Mouse (Mus musculus) WW6 (cell line): Measurements from ENCODE around the gene Ggt1.
"Not testable (repeated sequence)": the region's sequence is repeated elsewhere in the genome, so short reads cannot be mapped to it uniquely, and the experiment has no call there.

ENCODE experiments used
- DNase-seq: peaks from one replicate; pipeline ENCODE4 v3.0.0-alpha.2; 2013; ENCODE audit warnings: low read depth, low spot score

Ggt1 gene

GRCm38 (mm10) chr10:75561071-75561654 is at the start of gene Ggt1:
Ggt1 (plus strand) TSS chr10:75561604.
- no peak for DNase-seq

GRCm38 (mm10) chr10:75511897-75512296 is 49.5 kb upstream of the Ggt1 start:
- no peak for DNase-seq

- DNase-seq = no peak
These were observed 48.6 kb upstream of the Ggt1 start for GRCm38 (mm10) chr10:75512796-75513195.

- no peak for DNase-seq
These were observed 47.9 kb upstream of the Ggt1 start for GRCm38 (mm10) chr10:75513306-75514067.

- no peak for DNase-seq
These were observed 47.0 kb upstream of the Ggt1 start for GRCm38 (mm10) chr10:75514361-75514760.

- no peak for DNase-seq
These were observed 46.0 kb upstream of the Ggt1 start for GRCm38 (mm10) chr10:75515216-75516037.

GRCm38 (mm10) chr10:75516038-75516723 is 45.2 kb upstream of the Ggt1 start:
- no peak for DNase-seq

GRCm38 (mm10) chr10:75516724-75517072 is 44.7 kb upstream of the Ggt1 start:
- DNase-seq = no peak

GRCm38 (mm10) chr10:75517073-75517757 is 44.2 kb upstream of the Ggt1 start, which contains the start of gene Snrpd3:
Snrpd3 (plus strand) TSS chr10:75517551.
- peak; percentile 91 for DNase-seq

GRCm38 (mm10) chr10:75517758-75518143 is 43.7 kb upstream of the Ggt1 start, which contains the start of gene Gucd1:
Gucd1 (minus strand) TSS chr10:75517972.
- peak; percentile 89 for DNase-seq

GRCm38 (mm10) chr10:75520581-75520980 is 40.8 kb upstream of the Ggt1 start:
- no peak for DNase-seq

GRCm38 (mm10) chr10:75521643-75522042 is 39.8 kb upstream of the Ggt1 start:
- no peak for DNase-seq

- DNase-seq = not testable (repeated sequence)
These were observed 36.0 kb upstream of the Ggt1 start for GRCm38 (mm10) chr10:75525450-75525849.

- DNase-seq = no peak
These were observed 31.1 kb upstream of the Ggt1 start for GRCm38 (mm10) chr10:75530322-75530721.

GRCm38 (mm10) chr10:75531532-75532090 is 29.8 kb upstream of the Ggt1 start:
- no peak for DNase-seq

- no peak for DNase-seq
These were observed 27.2 kb upstream of the Ggt1 start for GRCm38 (mm10) chr10:75534216-75534615.

GRCm38 (mm10) chr10:75534934-75535333 is 26.5 kb upstream of the Ggt1 start:
- no peak for DNase-seq

- DNase-seq = no peak
These were observed 26.0 kb upstream of the Ggt1 start for GRCm38 (mm10) chr10:75535423-75535822.

- no peak for DNase-seq
These were observed 25.3 kb upstream of the Ggt1 start for GRCm38 (mm10) chr10:75536123-75536522.

- DNase-seq = no peak
These were observed 13.5 kb upstream of the Ggt1 start for GRCm38 (mm10) chr10:75547901-75548300.

- no peak for DNase-seq
These were observed 12.9 kb upstream of the Ggt1 start for GRCm38 (mm10) chr10:75548486-75548885.
